Mouse (Mus musculus) heart, postnatal 0 days (tissue): ENCODE data around the gene Siah2. TPM values are rescaled to one million over a fixed set of nuclear protein-coding genes. Genes with fewer than 3 reads are reported as not detected.

Experiments
- ATAC-seq: fragments of 200-750 bp; cut with Nextera tagmentation; 2 replicates; pipeline ENCODE4 v1.8.0; 2017; ENCODE audit warnings: low read depth, moderate number of reproducible peaks, moderate library complexity; ENCODE audit not compliant: insufficient read depth
- DNase-seq: peaks from one replicate; pipeline ENCODE4 v3.0.0-alpha.2; 2016; ENCODE audit warnings: low spot score
- H3K27ac ChIP-seq: fragments of 300-500 bp; sonication (generic); 2 replicates; pipeline ENCODE4 v1.5.1; 2014; ENCODE audit warnings: low read depth, mild to moderate bottlenecking
- H3K27me3 ChIP-seq: fragments of 300-500 bp; sonication (generic); 2 replicates; pipeline ENCODE4 v1.6.1; 2014; ENCODE audit warnings: low read length, mixed read lengths; ENCODE audit not compliant: control insufficient read depth, insufficient read depth
- H3K36me3 ChIP-seq: fragments of 300-500 bp; sonication (generic); replicated peaks from 2 replicates; pipeline ENCODE4 v1.6.1; 2014; ENCODE audit warnings: low read length, mixed read lengths; ENCODE audit not compliant: control insufficient read depth, insufficient read depth
- H3K4me1 ChIP-seq: fragments of 300-500 bp; sonication (generic); 2 replicates; pipeline ENCODE4 v1.6.1; 2014; ENCODE audit warnings: antibody characterized with exemption; ENCODE audit not compliant: control insufficient read depth, insufficient read depth
- H3K4me2 ChIP-seq: fragments of 300-500 bp; sonication (generic); 2 replicates; pipeline ENCODE4 v1.6.1; 2014; ENCODE audit warnings: low read depth, mild to moderate bottlenecking, low read length, moderate library complexity
- H3K4me3 ChIP-seq: fragments of 300-500 bp; sonication (generic); 2 replicates; pipeline ENCODE4 v1.5.1; 2014; ENCODE audit warnings: low read depth, low read length
- H3K9ac ChIP-seq: fragments of 300-500 bp; sonication (generic); replicated peaks from 2 replicates; pipeline ENCODE4 v1.6.1; 2014; ENCODE audit warnings: low read depth, low read length, mixed read lengths
- H3K9me3 ChIP-seq: fragments of 300-500 bp; sonication (generic); replicated peaks from 2 replicates; pipeline ENCODE4 v1.6.1; 2016; ENCODE audit warnings: low read length; ENCODE audit not compliant: control insufficient read depth
- CTCF ChIP-seq: IDR thresholded peaks from 2 replicates; pipeline ENCODE4 v1.5.1; 2016; ENCODE audit warnings: antibody characterized with exemption, control low read depth, low read depth
- EP300 ChIP-seq: IDR thresholded peaks from 2 replicates; pipeline ENCODE4 v1.6.1; 2016; ENCODE audit warnings: antibody characterized with exemption, low read depth
- WGBS: fragments of 180-500 bp; shearing (Covaris S2); extraction: QIAGEN DNeasy Blood & Tissue Kit; methylation state at CpG from one replicate; pipeline ENCODE4 v1.1.7; 2014; 5-methylcytosine and 5-hydroxymethylcytosine counted together
- polyA plus RNA-seq: library from polyadenylated mRNA; unstranded; fragments of >200 nt; fragmentation: Nextera tagmentation; extraction: Ambion mirVana; gene quantifications from 2 replicates; pipeline ENCODE4 v1.2.1, GENCODE M21; 2015
- total RNA-seq: library from RNA; depleted of rRNA; stranded (reverse); fragments of >200 nt; gene quantifications from 2 replicates; pipeline ENCODE4 v1.2.3, GENCODE M21; 2014; ENCODE audit warnings: low replicate concordance

Gene Siah2
- total and polyA plus RNA-seq, 2 experiments from 2014 or later: 5.1 to 14.5 TPM

- TF ChIP-seq CTCF (0 out of 2 replicates have a peak, but pooled peaks have one; percentile 23), EP300 (no peak)
- DNase-seq (no peak), ATAC-seq (no peak)
- H3K4me1 ChIP-seq: no peaks in the 10 kb centered on the region
- H3K9ac ChIP-seq: no peak overlapping the region
- H3K27ac ChIP-seq: no peak overlapping the region
- H3K9me3 ChIP-seq: no peaks in the 10 kb centered on the region
- H3K27me3 ChIP-seq: no peaks in the 10 kb centered on the region
- 71% methylated on average over 4 of the region's 4 CpGs for WGBS
- H3K4me3 ChIP-seq: no peak overlapping the region
- H3K4me2 ChIP-seq: no peak overlapping the region
- no peaks in the 10 kb centered on the region for H3K36me3 ChIP-seq
Observed at GRCm38 (mm10) chr3:58704547-58704946, 12.3 kb upstream of the Siah2 start.

- H3K9ac ChIP-seq: no peak overlapping the region
- H3K27me3 ChIP-seq: no peaks in the 10 kb centered on the region
- H3K27ac ChIP-seq: no peak overlapping the region
- no peaks in the 10 kb centered on the region for H3K36me3 ChIP-seq
- no peaks in the 10 kb centered on the region for H3K4me1 ChIP-seq
- TF ChIP-seq EP300 (no peak), CTCF (no peak)
- no peak for DNase-seq
- no peak overlapping the region for H3K4me3 ChIP-seq
- no peak overlapping the region for H3K4me2 ChIP-seq
- WGBS: 83% methylated on average over 9 of the region's 9 CpGs
- no peaks in the 10 kb centered on the region for H3K9me3 ChIP-seq
- no peak for ATAC-seq
Observed at GRCm38 (mm10) chr3:58703748-58704147, 11.5 kb upstream of the Siah2 start.

- no peaks in the 10 kb centered on the region for H3K27me3 ChIP-seq
- no peaks in the 10 kb centered on the region for H3K4me1 ChIP-seq
- H3K9me3 ChIP-seq: no peaks in the 10 kb centered on the region
- 87% methylated on average over 1 of the region's 1 CpGs for WGBS
- ATAC-seq: no peak
- TF ChIP-seq CTCF (no peak), EP300 (no peak)
- DNase-seq: no peak
- H3K9ac ChIP-seq: no peak overlapping the region
- H3K36me3 ChIP-seq: no peaks in the 10 kb centered on the region
- H3K27ac ChIP-seq: no peak overlapping the region
- no peak overlapping the region for H3K4me3 ChIP-seq
- H3K4me2 ChIP-seq: no peak overlapping the region
Observed at GRCm38 (mm10) chr3:58702329-58702728, 10.1 kb upstream of the Siah2 start.

- no peak overlapping the region for H3K4me3 ChIP-seq
- no peak for TF ChIP-seq CTCF
- TF ChIP-seq EP300: no peak
- H3K27me3 ChIP-seq: no peaks in the 10 kb centered on the region
- ATAC-seq: no peak
- H3K4me1 ChIP-seq: no peaks in the 10 kb centered on the region
- H3K27ac ChIP-seq: no peak overlapping the region
- H3K9me3 ChIP-seq: no peaks in the 10 kb centered on the region
- H3K36me3 ChIP-seq: no peaks in the 10 kb centered on the region
- WGBS: 70% methylated on average over 1 of the region's 1 CpGs
- no peak overlapping the region for H3K9ac ChIP-seq
- H3K4me2 ChIP-seq: no peak overlapping the region
- no peak for DNase-seq
Observed at GRCm38 (mm10) chr3:58701441-58701840, 9.2 kb upstream of the Siah2 start.

GRCm38 (mm10) chr3:58697926-58698325 lies 5.7 kb upstream of the Siah2 start:
- DNase-seq (no peak), ATAC-seq (no peak)
- 85% methylated on average over 4 of the region's 4 CpGs for WGBS
- no peak overlapping the region for H3K27ac ChIP-seq
- no peak overlapping the region for H3K4me3 ChIP-seq
- 0 out of 2 replicates have a peak, but pooled peaks cover under 1% of the 10 kb centered on the region for H3K4me1 ChIP-seq
- H3K27me3 ChIP-seq: no peaks in the 10 kb centered on the region
- no peaks in the 10 kb centered on the region for H3K36me3 ChIP-seq
- TF ChIP-seq EP300 (no peak), CTCF (no peak)
- H3K9ac ChIP-seq: no peak overlapping the region
- no peaks in the 10 kb centered on the region for H3K9me3 ChIP-seq
- no peak overlapping the region for H3K4me2 ChIP-seq

GRCm38 (mm10) chr3:58696806-58697205 lies 4.6 kb upstream of the Siah2 start:
- Histone ChIP-seq H3K9me3 (no peaks in the 10 kb centered on the region), H3K4me2 (no peak overlapping the region), H3K4me1 (0 out of 2 replicates have a peak, but pooled peaks cover 6% of the 10 kb centered on the region), H3K9ac (no peak overlapping the region), H3K27me3 (no peaks in the 10 kb centered on the region), H3K36me3 (no peaks in the 10 kb centered on the region), H3K27ac (no peak overlapping the region), H3K4me3 (no peak overlapping the region)
- no peak for ATAC-seq
- no peak for TF ChIP-seq EP300
- no peak for DNase-seq
- 50% methylated on average over 3 of the region's 3 CpGs for WGBS
